10 mouse cellular contexts compared by ENCODE assay signal in genomic region chr10:45002637-45003343, GRCm38 (mm10).
DNase-seq lines count a peak whose midpoint lies in the region; ATAC-seq and TF ChIP-seq lines count a peak whose summit lies in the region.
"Had no signal": no experiment of that assay in that cellular context is flagged by ENCODE, and none has a peak within 500 bp of the region (broad histone marks: within the 10 kb centered on the region; RNA-seq: fewer than 3 reads in every experiment).

No protein-coding gene starts in this region.

- H3K27me3 ChIP-seq in heart, postnatal 0 days (ENCODE audit: control insufficient read depth, insufficient read depth, low read length): no peaks in the 10 kb centered on the region
- H3K27me3 ChIP-seq in heart, adult 2 months (ENCODE audit: control insufficient read depth, insufficient read depth, low read length): no peaks in the 10 kb centered on the region
- H3K27me3 ChIP-seq in C2C12 (ENCODE audit: control insufficient read depth, insufficient read depth, insufficient read length): no peaks in the 10 kb centered on the region
- no peaks in the 10 kb centered on the region for H3K27me3 ChIP-seq in embryonic facial prominence, embryonic 15.5 days
- no peaks in the 10 kb centered on the region for H3K27me3 ChIP-seq in liver, postnatal 0 days (ENCODE audit: insufficient read depth, low read length)
- H3K27me3 ChIP-seq in kidney, adult 2 months (replicated peaks; ENCODE audit: control insufficient read depth, insufficient read depth, low read length): no peaks in the 10 kb centered on the region
- H3K27me3 ChIP-seq: hindbrain, embryonic 12.5 days; neural tube, embryonic 12.5 days had no signal

- peaks cover 10% of the 10 kb centered on the region for H3K4me1 ChIP-seq in heart, postnatal 0 days (ENCODE audit: control insufficient read depth, insufficient read depth)
- H3K4me1 ChIP-seq in heart, adult 2 months (ENCODE audit: control insufficient read depth, insufficient read depth, low read length): peaks cover 1% of the 10 kb centered on the region; the same call in 1 of the 2 replicates
- H3K4me1 ChIP-seq in embryonic facial prominence, embryonic 15.5 days: peaks cover 11% of the 10 kb centered on the region
- peaks cover 14% of the 10 kb centered on the region; the same call in 1 of the 2 replicates for H3K4me1 ChIP-seq in liver, postnatal 0 days (ENCODE audit: insufficient read depth)
- H3K4me1 ChIP-seq in kidney, adult 2 months (ENCODE audit: control insufficient read depth, insufficient read depth, low read length): no peaks in the 10 kb centered on the region; the same call in 1 of the 2 replicates

- DNase-seq in heart, postnatal 0 days (ENCODE audit: low spot score): no peak
- DNase-seq in heart, adult 2 months: no peak
- DNase-seq in liver, postnatal 0 days: no peak
- DNase-seq in cerebellum, postnatal 14 days: no peak
- no peak for DNase-seq in kidney, adult 2 months
- DNase-seq in layer of hippocampus, adult 2 months (ENCODE audit: low spot score in 2 of 2): no peak

- TF ChIP-seq CTCF in heart, postnatal 0 days (IDR thresholded peaks at IDR 0.05; ENCODE audit: low read depth): no peak
- TF ChIP-seq CTCF in heart, adult 2 months (IDR thresholded peaks at IDR 0.05): no peak
- no peak for TF ChIP-seq CTCF in C2C12 (IDR thresholded peaks at IDR 0.05; ENCODE audit: control insufficient read depth, insufficient read depth, insufficient read length)
- TF ChIP-seq CTCF in liver, postnatal 0 days (IDR thresholded peaks at IDR 0.05; ENCODE audit: low read depth): no peak
- TF ChIP-seq CTCF in kidney, adult 2 months (conservative IDR thresholded peaks at IDR 0.05; ENCODE audit: insufficient read depth, insufficient read length, low read depth, low read length): no peak
- TF ChIP-seq CTCF in layer of hippocampus, adult 2 months (conservative IDR thresholded peaks at IDR 0.05): no peak

- WGBS in heart, postnatal 0 days: 40% methylated on average over 8 of the region's 8 CpGs
- 58% methylated on average over 8 of the region's 8 CpGs for WGBS in heart, adult 2 months
- 36% methylated on average over 8 of the region's 8 CpGs for WGBS in embryonic facial prominence, embryonic 15.5 days
- WGBS in liver, postnatal 0 days (ENCODE audit: insufficient replicate concordance): 41% methylated on average over 8 of the region's 8 CpGs
- 59% methylated on average over 8 of the region's 8 CpGs for WGBS in kidney, adult 2 months

- no peaks in the 10 kb centered on the region for H3K79me3 ChIP-seq in C2C12 (ENCODE audit: low read depth)

- no peak overlapping the region for H3ac ChIP-seq in C2C12 (ENCODE audit: control insufficient read depth, insufficient read length, low read depth)

- no peak overlapping the region for H3K4me3 ChIP-seq in heart, postnatal 0 days (ENCODE audit: low read depth, low read length)
- H3K4me3 ChIP-seq in heart, adult 2 months: no peak overlapping the region
- no peak overlapping the region for H3K4me3 ChIP-seq in C2C12 (ENCODE audit: insufficient read depth, poor library complexity, severe bottlenecking)
- H3K4me3 ChIP-seq in embryonic facial prominence, embryonic 15.5 days (replicated peaks): no peak overlapping the region
- no peak overlapping the region for H3K4me3 ChIP-seq in liver, postnatal 0 days (ENCODE audit: low read depth, low read length)
- no peak overlapping the region for H3K4me3 ChIP-seq in kidney, adult 2 months (ENCODE audit: insufficient read depth, low read depth, low read length)
- no peak overlapping the region for H3K4me3 ChIP-seq in layer of hippocampus, adult 2 months
- H3K4me3 ChIP-seq: hindbrain, embryonic 12.5 days; neural tube, embryonic 12.5 days had no signal

- H3K9me3 ChIP-seq in heart, postnatal 0 days (replicated peaks; ENCODE audit: control insufficient read depth, low read length): no peaks in the 10 kb centered on the region
- H3K9me3 ChIP-seq in embryonic facial prominence, embryonic 15.5 days (replicated peaks): no peaks in the 10 kb centered on the region
- H3K9me3 ChIP-seq in liver, postnatal 0 days (ENCODE audit: low read length): no peaks in the 10 kb centered on the region
- H3K9me3 ChIP-seq: hindbrain, embryonic 12.5 days; neural tube, embryonic 12.5 days had no signal

- H3K36me3 ChIP-seq in heart, postnatal 0 days (replicated peaks; ENCODE audit: control insufficient read depth, insufficient read depth, low read length): no peaks in the 10 kb centered on the region
- H3K36me3 ChIP-seq in heart, adult 2 months (ENCODE audit: control insufficient read depth, insufficient read depth, low read length): no peaks in the 10 kb centered on the region
- no peaks in the 10 kb centered on the region for H3K36me3 ChIP-seq in C2C12 (ENCODE audit: control insufficient read depth, insufficient read depth)
- no peaks in the 10 kb centered on the region for H3K36me3 ChIP-seq in embryonic facial prominence, embryonic 15.5 days
- H3K36me3 ChIP-seq in liver, postnatal 0 days (replicated peaks; ENCODE audit: insufficient read depth, low read length): no peaks in the 10 kb centered on the region
- no peaks in the 10 kb centered on the region for H3K36me3 ChIP-seq in kidney, adult 2 months (ENCODE audit: control insufficient read depth, insufficient read depth, low read length)
- H3K36me3 ChIP-seq: hindbrain, embryonic 12.5 days; neural tube, embryonic 12.5 days had no signal

- no peak overlapping the region; the same call in 1 of the 2 replicates for H3K9ac ChIP-seq in heart, postnatal 0 days (replicated peaks; ENCODE audit: low read depth, low read length)
- no peak overlapping the region for H3K9ac ChIP-seq in heart, adult 2 months (ENCODE audit: low read depth, low read length)
- no peak overlapping the region for H3K9ac ChIP-seq in embryonic facial prominence, embryonic 15.5 days
- 0 out of 2 replicates have a peak overlapping the region, but pooled peaks have one; percentile 16 for H3K9ac ChIP-seq in liver, postnatal 0 days (replicated peaks)
- H3K9ac ChIP-seq: hindbrain, embryonic 12.5 days; neural tube, embryonic 12.5 days had no signal

- TF ChIP-seq EP300 in heart, postnatal 0 days (IDR thresholded peaks at IDR 0.05; ENCODE audit: low read depth): no peak
- TF ChIP-seq EP300 in heart, adult 2 months (IDR thresholded peaks at IDR 0.05; ENCODE audit: insufficient read depth, low read depth, low read length): no peak
- TF ChIP-seq EP300 in liver, postnatal 0 days (IDR thresholded peaks at IDR 0.05; ENCODE audit: low read depth): no peak

- H3K79me2 ChIP-seq in heart, adult 2 months (replicated peaks; ENCODE audit: control insufficient read depth, insufficient read depth, low read length): no peaks in the 10 kb centered on the region
- no peaks in the 10 kb centered on the region for H3K79me2 ChIP-seq in C2C12 (ENCODE audit: control insufficient read depth, insufficient read depth)

- TF ChIP-seq POLR2A in heart, adult 2 months (IDR thresholded peaks at IDR 0.05; ENCODE audit: insufficient read depth, low read depth, low read length): no peak
- no peak for TF ChIP-seq POLR2A in kidney, adult 2 months (IDR thresholded peaks at IDR 0.05; ENCODE audit: low read depth, low read length)

- ATAC-seq in heart, postnatal 0 days (ENCODE audit: insufficient read depth, low read depth): no peak
- ATAC-seq in embryonic facial prominence, embryonic 15.5 days (ENCODE audit: insufficient number of reproducible peaks, low FRiP score, low TSS enrichment, low read depth): no peak
- ATAC-seq in liver, postnatal 0 days: no peak

- peak overlapping the region; percentile 31; the same call in 1 of the 2 replicates for H3K4me2 ChIP-seq in heart, postnatal 0 days (ENCODE audit: low read depth, low read length)
- H3K4me2 ChIP-seq in embryonic facial prominence, embryonic 15.5 days (replicated peaks): peak overlapping the region; percentile 8; the same call in 1 of the 2 replicates
- peak overlapping the region; percentile 53 for H3K4me2 ChIP-seq in liver, postnatal 0 days (ENCODE audit: low read depth, low read length)
- H3K4me2 ChIP-seq: hindbrain, embryonic 12.5 days; neural tube, embryonic 12.5 days had no signal

- no peak overlapping the region for H3K27ac ChIP-seq in heart, postnatal 0 days (ENCODE audit: low read depth)
- H3K27ac ChIP-seq in heart, adult 2 months: no peak overlapping the region
- no peak overlapping the region for H3K27ac ChIP-seq in embryonic facial prominence, embryonic 15.5 days (replicated peaks)
- H3K27ac ChIP-seq in liver, postnatal 0 days (ENCODE audit: low read depth): 0 out of 2 replicates have a peak overlapping the region, but pooled peaks have one; percentile 55
- no peak overlapping the region for H3K27ac ChIP-seq in kidney, adult 2 months (ENCODE audit: insufficient read depth, low read depth, low read length)
- no peak overlapping the region for H3K27ac ChIP-seq in layer of hippocampus, adult 2 months
- H3K27ac ChIP-seq: hindbrain, embryonic 12.5 days; neural tube, embryonic 12.5 days had no signal

- intact Hi-C loops in heart, adult 2 months (cut with DNase I): no loop called here

TF ChIP-seq in C2C12, 6 proteins besides CTCF, POLR2A, EP300 and RAD21:
- TF ChIP-seq MYOD1 (IDR thresholded peaks at IDR 0.05; ENCODE audit: control insufficient read depth, insufficient read length, low read depth) (no peak), USF1 (IDR thresholded peaks at IDR 0.05; ENCODE audit: low read depth) (peak; percentile 47), CEBPB (IDR thresholded peaks at IDR 0.05; ENCODE audit: low read depth) (peak; percentile 21)
